Mouse (Mus musculus): ENCODE results near the gene 2010111I01Rik.

DNA sequence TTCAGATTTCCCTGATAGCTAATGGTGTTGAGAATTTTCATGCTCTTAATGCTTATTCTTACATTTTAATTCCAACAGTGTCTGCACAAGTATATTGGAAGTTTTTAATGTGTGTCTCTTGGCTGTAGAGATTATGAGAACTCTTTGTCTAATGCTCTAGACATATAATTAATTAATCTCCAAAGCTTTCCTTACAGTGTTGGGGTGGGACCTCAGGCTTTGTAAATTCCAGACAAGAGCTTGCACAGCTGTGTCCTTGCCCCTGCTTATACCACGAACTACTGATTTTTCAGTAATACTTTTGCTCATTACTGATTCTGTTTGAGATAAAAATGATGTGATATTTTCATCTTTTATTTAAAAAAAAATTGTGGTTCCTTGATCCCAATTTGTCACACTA lies 74.2 kb downstream of the 2010111I01Rik start:
- TF ChIP-seq CTCF (IDR thresholded peaks at IDR 0.05; ENCODE audit: insufficient read depth, low read depth, low read length) = no peak
- no peak for TF ChIP-seq POLR2A (IDR thresholded peaks at IDR 0.05; ENCODE audit: insufficient read depth, low read depth, low read length)
